Mouse (Mus musculus) kidney, adult 2 months (tissue): Measurements from ENCODE around the gene Cpne4. TPM values are rescaled to one million over a fixed set of nuclear protein-coding genes. Genes with fewer than 3 reads are reported as not detected.

Experiments used
- DNase-seq: peaks from one replicate; pipeline ENCODE4 v3.0.0; 2021
- H3K27ac ChIP-seq: fragments of 200-500 bp; 2 replicates; pipeline ENCODE4 v1.5.1; 2012; ENCODE audit warnings: low read depth, low read length, control low read depth, inconsistent platforms; ENCODE audit not compliant: insufficient read depth
- H3K27me3 ChIP-seq: fragments of 200-500 bp; replicated peaks from 2 replicates; pipeline ENCODE4 v1.6.1; 2012; ENCODE audit warnings: mild to moderate bottlenecking, moderate library complexity, low read length, inconsistent platforms; ENCODE audit not compliant: control insufficient read depth, insufficient read depth
- H3K36me3 ChIP-seq: fragments of 200-500 bp; 2 replicates; pipeline ENCODE4 v1.6.1; 2012; ENCODE audit warnings: mild to moderate bottlenecking, moderate library complexity, low read length, inconsistent platforms; ENCODE audit not compliant: control insufficient read depth, insufficient read depth
- H3K4me1 ChIP-seq: fragments of 200-500 bp; 2 replicates; pipeline ENCODE4 v1.6.1; 2011; ENCODE audit warnings: low read length; ENCODE audit not compliant: control insufficient read depth, insufficient read depth
- H3K4me3 ChIP-seq: fragments of 200-500 bp; 2 replicates; pipeline ENCODE4 v1.5.1; 2011; ENCODE audit warnings: mild to moderate bottlenecking, low read depth, low read length, control low read depth; ENCODE audit not compliant: insufficient read depth
- CTCF ChIP-seq: fragments of 200-500 bp; conservative IDR thresholded peaks from 2 replicates; pipeline ENCODE4 v1.5.1; 2011; ENCODE audit warnings: low read depth, mild to moderate bottlenecking, control low read depth, low read length, moderate library complexity, mixed read lengths; ENCODE audit not compliant: insufficient read depth, insufficient read length
- POLR2A ChIP-seq: fragments of 200-500 bp; IDR thresholded peaks from one replicate; pipeline ENCODE4 v1.6.1; 2011; ENCODE audit warnings: low read depth, low read length, control low read depth
- WGBS: fragments of 180-500 bp; shearing (Covaris S2); methylation state at CpG from one replicate; pipeline ENCODE4 v1.1.7; 2018; 5-methylcytosine and 5-hydroxymethylcytosine counted together
- polyA plus RNA-seq: library from polyadenylated mRNA; depleted of rRNA; stranded (reverse); fragments of >200 nt; gene quantifications from 2 replicates; pipeline ENCODE4 v1.2.3, GENCODE M21; 2012

Cpne4 gene
- polyA plus RNA-seq, 1 experiment: 7.4 TPM

- Histone ChIP-seq H3K27me3 (no peaks in the 10 kb centered on the region), H3K4me3 (no peak overlapping the region), H3K36me3 (no peaks in the 10 kb centered on the region), H3K4me1 (no peaks in the 10 kb centered on the region), H3K27ac (no peak overlapping the region)
- no peak for DNase-seq
- TF ChIP-seq POLR2A (no peak), CTCF (no peak)
- WGBS: 56% methylated on average over 3 of the region's 3 CpGs
These were observed 281.6 kb downstream of the Cpne4 start for GRCm38 (mm10) chr9:104828646-104829045.

- DNase-seq: no peak
These were observed 286.0 kb downstream of the Cpne4 start for GRCm38 (mm10) chr9:104832934-104833539.

GRCm38 (mm10) chr9:104837931-104838330, 290.8 kb downstream of the Cpne4 start:
- no peaks in the 10 kb centered on the region for H3K4me1 ChIP-seq
- H3K4me3 ChIP-seq: no peak overlapping the region
- TF ChIP-seq POLR2A (no peak), CTCF (no peak)
- no peak for DNase-seq
- H3K27ac ChIP-seq: no peak overlapping the region
- 29% methylated on average over 1 of the region's 1 CpGs for WGBS
- H3K36me3 ChIP-seq: no peaks in the 10 kb centered on the region
- no peaks in the 10 kb centered on the region for H3K27me3 ChIP-seq

More at GRCm38 (mm10) chr9:104832934-104833539, 286.0 kb downstream of the Cpne4 start:
- Histone ChIP-seq H3K4me1 (no peaks in the 10 kb centered on the region), H3K4me3 (no peak overlapping the region), H3K36me3 (no peaks in the 10 kb centered on the region), H3K27ac (no peak overlapping the region), H3K27me3 (no peaks in the 10 kb centered on the region)
- WGBS: 89% methylated on average over 5 of the region's 5 CpGs
- TF ChIP-seq POLR2A: no peak
- no peak for TF ChIP-seq CTCF

- Histone ChIP-seq H3K27me3 (no peaks in the 10 kb centered on the region), H3K27ac (no peak overlapping the region), H3K36me3 (no peaks in the 10 kb centered on the region), H3K4me1 (no peaks in the 10 kb centered on the region), H3K4me3 (no peak overlapping the region)
- WGBS: 82% methylated on average over 1 of the region's 1 CpGs
- no peak for TF ChIP-seq CTCF
- TF ChIP-seq POLR2A: no peak
- DNase-seq: no peak
These were observed 294.2 kb downstream of the Cpne4 start for GRCm38 (mm10) chr9:104841278-104841677.

- no peaks in the 10 kb centered on the region for H3K27me3 ChIP-seq
- TF ChIP-seq POLR2A (no peak), CTCF (no peak)
- no peak overlapping the region for H3K4me3 ChIP-seq
- no peaks in the 10 kb centered on the region for H3K36me3 ChIP-seq
- H3K4me1 ChIP-seq: no peaks in the 10 kb centered on the region
- WGBS: 57% methylated on average over 2 of the region's 2 CpGs
- DNase-seq: no peak
- H3K27ac ChIP-seq: no peak overlapping the region
These were observed 298.3 kb downstream of the Cpne4 start for GRCm38 (mm10) chr9:104845226-104845930.

- no peak overlapping the region for H3K27ac ChIP-seq
- 41% methylated on average over 3 of the region's 3 CpGs for WGBS
- H3K4me3 ChIP-seq: no peak overlapping the region
- no peaks in the 10 kb centered on the region for H3K4me1 ChIP-seq
- no peak for DNase-seq
- H3K27me3 ChIP-seq: no peaks in the 10 kb centered on the region
- H3K36me3 ChIP-seq: no peaks in the 10 kb centered on the region
- no peak for TF ChIP-seq POLR2A
- TF ChIP-seq CTCF: no peak
These were observed 306.6 kb downstream of the Cpne4 start for GRCm38 (mm10) chr9:104853701-104854100.

GRCm38 (mm10) chr9:104854245-104854921, 307.3 kb downstream of the Cpne4 start:
- Histone ChIP-seq H3K27me3 (no peaks in the 10 kb centered on the region), H3K36me3 (no peaks in the 10 kb centered on the region), H3K4me3 (no peak overlapping the region), H3K4me1 (no peaks in the 10 kb centered on the region), H3K27ac (no peak overlapping the region)
- no peak for TF ChIP-seq CTCF
- no peak for TF ChIP-seq POLR2A
- 56% methylated on average over 6 of the region's 6 CpGs for WGBS
- no peak for DNase-seq
